Mouse (Mus musculus) kidney, adult 2 months (tissue): ENCODE measurements around the gene Top3b. TPM values are rescaled to one million over a fixed set of nuclear protein-coding genes. Genes with fewer than 3 reads are reported as not detected.
A peak's percentile ranks its signal among the peaks of the same experiment; 100 is the strongest.

Experiments
- DNase-seq: peaks from one replicate; pipeline ENCODE4 v3.0.0; 2021
- H3K27ac ChIP-seq: fragments of 200-500 bp; 2 replicates; pipeline ENCODE4 v1.5.1; 2012; ENCODE audit warnings: low read depth, low read length, control low read depth, inconsistent platforms; ENCODE audit not compliant: insufficient read depth
- H3K27me3 ChIP-seq: fragments of 200-500 bp; replicated peaks from 2 replicates; pipeline ENCODE4 v1.6.1; 2012; ENCODE audit warnings: mild to moderate bottlenecking, moderate library complexity, low read length, inconsistent platforms; ENCODE audit not compliant: control insufficient read depth, insufficient read depth
- H3K36me3 ChIP-seq: fragments of 200-500 bp; 2 replicates; pipeline ENCODE4 v1.6.1; 2012; ENCODE audit warnings: mild to moderate bottlenecking, moderate library complexity, low read length, inconsistent platforms; ENCODE audit not compliant: control insufficient read depth, insufficient read depth
- H3K4me1 ChIP-seq: fragments of 200-500 bp; 2 replicates; pipeline ENCODE4 v1.6.1; 2011; ENCODE audit warnings: low read length; ENCODE audit not compliant: control insufficient read depth, insufficient read depth
- H3K4me3 ChIP-seq: fragments of 200-500 bp; 2 replicates; pipeline ENCODE4 v1.5.1; 2011; ENCODE audit warnings: mild to moderate bottlenecking, low read depth, low read length, control low read depth; ENCODE audit not compliant: insufficient read depth
- CTCF ChIP-seq: fragments of 200-500 bp; conservative IDR thresholded peaks from 2 replicates; pipeline ENCODE4 v1.5.1; 2011; ENCODE audit warnings: low read depth, mild to moderate bottlenecking, control low read depth, low read length, moderate library complexity, mixed read lengths; ENCODE audit not compliant: insufficient read depth, insufficient read length
- POLR2A ChIP-seq: fragments of 200-500 bp; IDR thresholded peaks from one replicate; pipeline ENCODE4 v1.6.1; 2011; ENCODE audit warnings: low read depth, low read length, control low read depth
- WGBS: fragments of 180-500 bp; shearing (Covaris S2); methylation state at CpG from one replicate; pipeline ENCODE4 v1.1.7; 2018; 5-methylcytosine and 5-hydroxymethylcytosine counted together
- polyA plus RNA-seq: library from polyadenylated mRNA; depleted of rRNA; stranded (reverse); fragments of >200 nt; gene quantifications from 2 replicates; pipeline ENCODE4 v1.2.3, GENCODE M21; 2012

Gene Top3b
- polyA plus RNA-seq, 1 experiment, result 93.6 TPM

DNA sequence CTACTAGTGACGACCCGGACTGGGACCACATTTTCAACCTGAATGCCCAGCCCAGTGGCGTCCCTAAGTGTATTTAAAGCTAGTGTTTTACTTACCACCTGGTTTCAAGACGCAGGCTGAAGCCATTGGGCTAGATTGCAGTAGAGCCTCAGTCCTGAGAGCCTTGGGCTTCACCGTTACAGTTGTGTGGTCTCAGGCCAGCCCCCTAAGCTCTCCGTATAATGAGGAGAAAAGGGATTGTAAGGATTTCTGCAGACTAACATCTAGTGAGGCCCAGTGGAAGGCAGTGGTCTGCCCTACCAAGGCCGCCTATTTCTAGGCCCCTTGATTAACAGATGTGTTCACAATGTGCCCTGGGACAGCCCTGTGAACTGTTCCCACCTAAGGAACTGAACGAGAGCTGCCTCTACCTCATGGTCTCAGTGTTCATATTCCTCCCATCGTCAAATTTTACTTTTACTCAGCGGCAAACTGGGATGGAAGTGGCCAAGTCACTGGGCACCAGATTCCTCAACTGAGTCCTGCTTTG lies 26.6 kb downstream of the Top3b start:
- H3K27me3 ChIP-seq, result no peaks in the 10 kb centered on the region
- H3K4me1 ChIP-seq, result no peaks in the 10 kb centered on the region
- no peaks in the 10 kb centered on the region for H3K36me3 ChIP-seq
- TF ChIP-seq CTCF (no peak), POLR2A (no peak)
- 19% methylated on average over 10 of the region's 10 CpGs for WGBS
- H3K27ac ChIP-seq, result peak overlapping the region; percentile 40
- H3K4me3 ChIP-seq, result peak overlapping the region; percentile 76
- DNase-seq, result no peak

DNA sequence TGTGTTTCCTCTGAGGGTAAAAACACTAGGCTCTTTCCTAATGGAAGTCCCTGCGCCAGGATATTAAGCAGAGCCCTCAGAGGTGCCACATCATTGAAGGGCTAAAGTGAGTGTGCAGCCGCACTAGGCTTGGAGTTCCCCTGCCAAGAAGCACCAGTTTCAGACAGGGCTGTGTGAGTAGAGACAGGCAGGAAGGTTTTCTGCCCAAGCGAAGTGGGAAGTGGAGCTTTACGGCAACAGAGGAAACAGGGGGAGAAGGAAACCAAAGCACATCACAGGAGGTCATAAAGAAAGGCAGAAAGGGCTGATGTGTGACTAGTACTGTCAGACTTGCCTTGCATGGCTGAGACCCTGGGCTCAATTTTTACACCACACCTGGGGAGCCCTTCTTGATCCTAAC lies 31.8 kb downstream of the Top3b start:
- H3K4me1 ChIP-seq, result no peaks in the 10 kb centered on the region
- WGBS, result 76% methylated on average over 4 of the region's 4 CpGs
- H3K36me3 ChIP-seq, result no peaks in the 10 kb centered on the region; the same call in 1 of the 2 replicates
- no peak overlapping the region for H3K4me3 ChIP-seq
- H3K27ac ChIP-seq, result peak overlapping the region; percentile 15
- TF ChIP-seq CTCF, result no peak
- TF ChIP-seq POLR2A, result no peak
- DNase-seq, result no peak
- no peaks in the 10 kb centered on the region for H3K27me3 ChIP-seq

GRCm38 (mm10) chr16:16903188-16903587 lies 32.7 kb downstream of the Top3b start:
- TF ChIP-seq CTCF, result no peak
- no peak for TF ChIP-seq POLR2A
- Histone ChIP-seq H3K4me1 (no peaks in the 10 kb centered on the region), H3K36me3 (no peaks in the 10 kb centered on the region; the same call in 1 of the 2 replicates), H3K27ac (no peak overlapping the region), H3K4me3 (no peak overlapping the region), H3K27me3 (no peaks in the 10 kb centered on the region)
- no peak for DNase-seq
- WGBS, result 83% methylated on average over 5 of the region's 5 CpGs

DNA sequence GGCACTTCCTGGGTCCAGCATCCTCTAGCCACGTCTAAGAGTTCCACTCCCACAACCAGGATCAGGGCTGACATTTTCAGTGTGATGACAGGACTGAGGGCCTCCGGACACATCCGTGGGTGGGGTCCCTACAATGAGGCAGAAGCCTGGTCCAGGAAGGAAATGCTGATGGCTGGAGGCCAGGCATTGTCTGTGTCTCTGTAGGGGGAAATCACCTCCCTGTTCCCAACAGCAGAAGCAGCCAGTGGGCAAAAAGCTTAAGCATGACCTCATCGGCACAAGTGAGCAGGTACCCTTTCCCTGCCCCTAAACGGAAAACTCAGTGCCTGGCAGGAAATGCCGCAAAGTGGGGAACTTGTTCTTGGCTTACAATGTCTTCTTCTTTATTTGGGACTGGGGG lies 37.3 kb downstream of the Top3b start:
- 62% methylated on average over 6 of the region's 6 CpGs for WGBS
- Histone ChIP-seq H3K27ac (peak overlapping the region; percentile 90), H3K4me3 (no peak overlapping the region), H3K4me1 (no peaks in the 10 kb centered on the region; the same call in 1 of the 2 replicates), H3K27me3 (no peaks in the 10 kb centered on the region), H3K36me3 (no peaks in the 10 kb centered on the region; the same call in 1 of the 2 replicates)
- TF ChIP-seq POLR2A, result no peak
- TF ChIP-seq CTCF, result no peak
- peak; percentile 94 for DNase-seq

GRCm38 (mm10) chr16:16911641-16912597 lies 41.4 kb downstream of the Top3b start:
- no peaks in the 10 kb centered on the region; the same call in 1 of the 2 replicates for H3K4me1 ChIP-seq
- no peak overlapping the region for H3K4me3 ChIP-seq
- TF ChIP-seq POLR2A, result no peak
- peak; percentile 97 for TF ChIP-seq CTCF
- H3K27ac ChIP-seq, result 0 out of 2 replicates have a peak overlapping the region, but pooled peaks have one; percentile 17
- WGBS, result 45% methylated on average over 13 of the region's 13 CpGs
- H3K27me3 ChIP-seq, result no peaks in the 10 kb centered on the region
- DNase-seq, result peak; percentile 80
- H3K36me3 ChIP-seq, result no peaks in the 10 kb centered on the region; the same call in 1 of the 2 replicates

- H3K36me3 ChIP-seq, result no peaks in the 10 kb centered on the region; the same call in 1 of the 2 replicates
- TF ChIP-seq POLR2A, result no peak
- no peak for TF ChIP-seq CTCF
- WGBS, result 72% methylated on average over 1 of the region's 1 CpGs
Observed at GRCm38 (mm10) chr16:16913440-16913839, 42.9 kb downstream of the Top3b start.

More at GRCm38 (mm10) chr16:16913440-16913839, 42.9 kb downstream of the Top3b start:
- no peaks in the 10 kb centered on the region for H3K27me3 ChIP-seq
- no peak for DNase-seq
- H3K4me1 ChIP-seq, result no peaks in the 10 kb centered on the region; the same call in 1 of the 2 replicates
- no peak overlapping the region for H3K27ac ChIP-seq
- no peak overlapping the region for H3K4me3 ChIP-seq
